Mouse (Mus musculus) spleen, adult 2 months (tissue): Measurements from ENCODE around the gene Epas1. TPM values are rescaled to one million over a fixed set of nuclear protein-coding genes. Genes with fewer than 3 reads are reported as not detected.

Experiments used
- DNase-seq, 2 experiments: peaks; one replicate each; pipeline versions ENCODE4 v3.0.0 to v3.0.0-alpha.2; 2012 to 2021; ENCODE audit warnings: low spot score in 2 of 2, low read depth in 1 of 2
- H3K27ac ChIP-seq: fragments of 200-500 bp; 2 replicates; pipeline ENCODE4 v1.5.1; 2012; ENCODE audit warnings: low read length, inconsistent platforms; ENCODE audit not compliant: insufficient read depth
- H3K27me3 ChIP-seq: fragments of 200-500 bp; 2 replicates; pipeline ENCODE4 v1.6.1; 2012; ENCODE audit warnings: mild to moderate bottlenecking, moderate library complexity, low read length, inconsistent platforms; ENCODE audit not compliant: control insufficient read depth, insufficient read depth
- H3K36me3 ChIP-seq: fragments of 200-500 bp; 2 replicates; pipeline ENCODE4 v1.6.1; 2012; ENCODE audit warnings: mild to moderate bottlenecking, low read length, inconsistent platforms; ENCODE audit not compliant: control insufficient read depth, insufficient read depth
- H3K4me1 ChIP-seq: fragments of 200-500 bp; 2 replicates; pipeline ENCODE4 v1.6.1; 2011; ENCODE audit warnings: inconsistent platforms; ENCODE audit not compliant: control insufficient read depth, insufficient read depth, insufficient read length
- H3K4me3 ChIP-seq: fragments of 200-500 bp; 2 replicates; pipeline ENCODE4 v1.5.1; 2011; ENCODE audit warnings: mild to moderate bottlenecking, inconsistent platforms; ENCODE audit not compliant: insufficient read depth, insufficient read length; ENCODE audit errors: extremely low read depth
- CTCF ChIP-seq: fragments of 200-500 bp; IDR thresholded peaks from 2 replicates; pipeline ENCODE4 v1.5.1; 2011; ENCODE audit warnings: mild to moderate bottlenecking, inconsistent platforms; ENCODE audit not compliant: insufficient read depth, insufficient read length, insufficient replicate concordance; ENCODE audit errors: extremely low read depth
- POLR2A ChIP-seq: fragments of 200-500 bp; IDR thresholded peaks from 2 replicates; pipeline ENCODE4 v1.6.1; 2011; ENCODE audit warnings: low read depth, low read length, inconsistent platforms
- WGBS: fragments of 180-500 bp; shearing (Covaris S2); methylation state at CpG from one replicate; pipeline ENCODE4 v1.1.7; 2018; 5-methylcytosine and 5-hydroxymethylcytosine counted together
- polyA plus RNA-seq: library from polyadenylated mRNA; depleted of rRNA; stranded (reverse); fragments of >200 nt; gene quantifications from 2 replicates; pipeline ENCODE4 v1.2.3, GENCODE M21; 2012

The Epas1 gene
- polyA plus RNA-seq, 1 experiment: 40.1 TPM

GRCm38 (mm10) chr17:86839308-86839707, 85.8 kb downstream of the Epas1 start:
- Histone ChIP-seq H3K27me3 (no peaks in the 10 kb centered on the region), H3K4me3 (no peak overlapping the region), H3K36me3 (no peaks in the 10 kb centered on the region), H3K4me1 (no peaks in the 10 kb centered on the region), H3K27ac (no peak overlapping the region)
- TF ChIP-seq CTCF (no peak), POLR2A (no peak)
- no peak for DNase-seq
- 89% methylated on average over 5 of the region's 5 CpGs for WGBS

- no peaks in the 10 kb centered on the region for H3K27me3 ChIP-seq
- WGBS: 80% methylated on average over 9 of the region's 9 CpGs
- no peak for DNase-seq
- no peak overlapping the region for H3K4me3 ChIP-seq
- TF ChIP-seq POLR2A (no peak), CTCF (no peak)
- H3K36me3 ChIP-seq: no peaks in the 10 kb centered on the region
- H3K27ac ChIP-seq: no peak overlapping the region
- no peaks in the 10 kb centered on the region for H3K4me1 ChIP-seq
Measured at GRCm38 (mm10) chr17:86850700-86851337, 97.3 kb downstream of the Epas1 start.

- 89% methylated on average over 2 of the region's 2 CpGs for WGBS
- Histone ChIP-seq H3K36me3 (no peaks in the 10 kb centered on the region), H3K27ac (no peak overlapping the region), H3K4me3 (no peak overlapping the region), H3K4me1 (no peaks in the 10 kb centered on the region), H3K27me3 (no peaks in the 10 kb centered on the region)
- DNase-seq: no peak
- no peak for TF ChIP-seq CTCF
- TF ChIP-seq POLR2A: no peak
Measured at GRCm38 (mm10) chr17:86851782-86852181, 98.3 kb downstream of the Epas1 start.

GRCm38 (mm10) chr17:86852591-86853031, 99.1 kb downstream of the Epas1 start:
- H3K4me1 ChIP-seq: no peaks in the 10 kb centered on the region
- no peak overlapping the region for H3K27ac ChIP-seq
- no peaks in the 10 kb centered on the region for H3K27me3 ChIP-seq
- TF ChIP-seq POLR2A (no peak), CTCF (no peak)
- H3K36me3 ChIP-seq: no peaks in the 10 kb centered on the region
- 80% methylated on average over 13 of the region's 13 CpGs for WGBS
- no peak for DNase-seq
- no peak overlapping the region for H3K4me3 ChIP-seq

GRCm38 (mm10) chr17:86870586-86870985, 117.1 kb downstream of the Epas1 start:
- Histone ChIP-seq H3K36me3 (no peaks in the 10 kb centered on the region), H3K27ac (no peak overlapping the region), H3K4me3 (no peak overlapping the region), H3K4me1 (no peaks in the 10 kb centered on the region), H3K27me3 (no peaks in the 10 kb centered on the region)
- 91% methylated on average over 8 of the region's 8 CpGs for WGBS
- TF ChIP-seq CTCF (no peak), POLR2A (no peak)
- DNase-seq: no peak

- DNase-seq: no peak
Measured at GRCm38 (mm10) chr17:86872643-86873042, 119.1 kb downstream of the Epas1 start.

GRCm38 (mm10) chr17:86876940-86877339, 123.4 kb downstream of the Epas1 start:
- TF ChIP-seq CTCF: no peak
- no peak for TF ChIP-seq POLR2A
- DNase-seq: no peak
- WGBS: 84% methylated on average over 9 of the region's 9 CpGs
- Histone ChIP-seq H3K27me3 (no peaks in the 10 kb centered on the region), H3K4me3 (no peak overlapping the region), H3K36me3 (no peaks in the 10 kb centered on the region), H3K27ac (no peak overlapping the region), H3K4me1 (no peaks in the 10 kb centered on the region)

More at GRCm38 (mm10) chr17:86872643-86873042, 119.1 kb downstream of the Epas1 start:
- Histone ChIP-seq H3K36me3 (no peaks in the 10 kb centered on the region), H3K27ac (no peak overlapping the region), H3K27me3 (no peaks in the 10 kb centered on the region), H3K4me3 (no peak overlapping the region), H3K4me1 (no peaks in the 10 kb centered on the region)
- TF ChIP-seq POLR2A: no peak
- TF ChIP-seq CTCF: no peak
- 44% methylated on average over 6 of the region's 6 CpGs for WGBS
